Mouse (Mus musculus) urinary bladder, postnatal 0 days (tissue): ENCODE results near the gene Vmn1r12. TPM values are rescaled to one million over a fixed set of nuclear protein-coding genes. Genes with fewer than 3 reads are reported as not detected.

Experiments
- polyA plus RNA-seq: library from polyadenylated mRNA; unstranded; fragments of >200 nt; fragmentation: Nextera tagmentation; extraction: Ambion mirVana; gene quantifications from 2 replicates; pipeline ENCODE4 v1.2.1, GENCODE M21; 2015

The Vmn1r12 gene
- not detected in 2 replicates for polyA plus RNA-seq

GRCm38 (mm10) chr6:57156619-57157018 is at the start of gene Vmn1r12:
Gene Vmn1r12 (plus strand): TSS chr6:57156919.

GRCm38 (mm10) chr6:57109154-57109553 is 47.6 kb upstream of the Vmn1r12 start, which contains the start of gene Vmn1r10:
Gene Vmn1r10 (plus strand): TSS chr6:57109454.

GRCm38 (mm10) chr6:57133155-57133554 is 23.6 kb upstream of the Vmn1r12 start, which contains the start of gene Vmn1r11:
Gene Vmn1r11 (plus strand): TSS chr6:57133455.

GRCm38 (mm10) chr6:57202990-57203389 is 46.3 kb downstream of the Vmn1r12 start, which contains the start of gene Vmn1r13:
Gene Vmn1r13 (plus strand): TSS chr6:57203290.

Other genes with a start within 250 kb of the Vmn1r12 start
- 39.8 and 41.6 TPM in 2 replicates for gene Nt5c3, start 233.0 kb upstream of the Vmn1r12 start, polyA plus RNA-seq
- gene Vmn1r4, start 232.9 kb upstream of the Vmn1r12 start, polyA plus RNA-seq: 0.13 and 0.22 TPM in 2 replicates
- gene Vmn1r5, start 186.6 kb upstream of the Vmn1r12 start, polyA plus RNA-seq: not detected in 2 replicates
- gene Vmn1r6, start 159.7 kb upstream of the Vmn1r12 start, polyA plus RNA-seq: not detected in 2 replicates
- gene Vmn1r7, start 131.6 kb upstream of the Vmn1r12 start, polyA plus RNA-seq: not detected in 2 replicates
- not detected in 2 replicates for gene Vmn1r8, start 124.6 kb upstream of the Vmn1r12 start, polyA plus RNA-seq
- gene Vmn1r9, start 90.1 kb upstream of the Vmn1r12 start, polyA plus RNA-seq: not detected in 2 replicates
- not detected in 2 replicates for gene Vmn1r10, start 47.5 kb upstream of the Vmn1r12 start, polyA plus RNA-seq
- not detected in 2 replicates for gene Vmn1r11, start 23.5 kb upstream of the Vmn1r12 start, polyA plus RNA-seq
- gene Vmn1r13, start 46.4 kb downstream of the Vmn1r12 start, polyA plus RNA-seq: not detected in 2 replicates
- not detected in 2 replicates for gene Vmn1r14, start 74.8 kb downstream of the Vmn1r12 start, polyA plus RNA-seq
- not detected in 2 replicates for gene Vmn1r15, start 101.0 kb downstream of the Vmn1r12 start, polyA plus RNA-seq
- gene Vmn1r16, start 172.6 kb downstream of the Vmn1r12 start, polyA plus RNA-seq: not detected in 2 replicates
- not detected in 2 replicates for gene Vmn1r17, start 206.8 kb downstream of the Vmn1r12 start, polyA plus RNA-seq
- not detected in 2 replicates for gene Vmn1r18, start 238.9 kb downstream of the Vmn1r12 start, polyA plus RNA-seq
- not detected in 2 replicates for gene Vmn1r19, start 246.9 kb downstream of the Vmn1r12 start, polyA plus RNA-seq